26 mouse cellular contexts compared by ENCODE assay signal in genomic region chr17:71055203-71055894, GRCm38 (mm10). TPM values are rescaled to one million over a fixed set of nuclear protein-coding genes. Genes with fewer than 3 reads are reported as not detected.
A peak's percentile ranks its signal among the peaks of the same experiment; 100 is the strongest.
DNase-seq lines count a peak whose midpoint lies in the region; ATAC-seq and TF ChIP-seq lines count a peak whose summit lies in the region.
"Had no signal": no experiment of that assay in that cellular context is flagged by ENCODE, and none has a peak within 500 bp of the region (broad histone marks: within the 10 kb centered on the region; RNA-seq: fewer than 3 reads in every experiment).

No protein-coding gene starts in this region.

- no peak for TF ChIP-seq CTCF in hindbrain, postnatal 0 days (IDR thresholded peaks at IDR 0.05; ENCODE audit: low read depth)

- no peak for ATAC-seq in hindbrain, postnatal 0 days
- no peak for ATAC-seq in hindbrain, embryonic 13.5 days (ENCODE audit: low FRiP score)
- ATAC-seq: forebrain, postnatal 0 days; intestine, postnatal 0 days; midbrain, embryonic 15.5 days; Patski had no signal

- H3K9ac ChIP-seq in hindbrain, postnatal 0 days (replicated peaks; ENCODE audit: low read length) = no peak overlapping the region
- H3K9ac ChIP-seq in hindbrain, embryonic 13.5 days = no peak overlapping the region
- H3K9ac ChIP-seq: embryonic facial prominence, embryonic 13.5 days; forebrain, embryonic 12.5 days; forebrain, postnatal 0 days; heart, embryonic 13.5 days; liver, embryonic 15.5 days; midbrain, embryonic 15.5 days; stomach, embryonic 15.5 days had no signal

- H3K36me3 ChIP-seq in hindbrain, postnatal 0 days (ENCODE audit: insufficient read depth, low read length) = no peaks in the 10 kb centered on the region
- H3K36me3 ChIP-seq in hindbrain, embryonic 13.5 days = no peaks in the 10 kb centered on the region
- H3K36me3 ChIP-seq in forebrain, embryonic 10.5 days (replicated peaks) = no peaks in the 10 kb centered on the region
- H3K36me3 ChIP-seq: embryonic facial prominence, embryonic 13.5 days; forebrain, embryonic 12.5 days; liver, embryonic 15.5 days; midbrain, embryonic 15.5 days; stomach, embryonic 15.5 days had no signal

- H3K4me3 ChIP-seq in hindbrain, postnatal 0 days (ENCODE audit: low read length) = no peak overlapping the region
- H3K4me3 ChIP-seq in hindbrain, embryonic 13.5 days = no peak overlapping the region
- H3K4me3 ChIP-seq in forebrain, embryonic 10.5 days = no peak overlapping the region
- H3K4me3 ChIP-seq: embryonic facial prominence, embryonic 13.5 days; erythroblast, embryonic 14.5 days; forebrain, embryonic 12.5 days; heart, embryonic 13.5 days; liver, embryonic 15.5 days; midbrain, embryonic 15.5 days; stomach, embryonic 15.5 days had no signal

- peak; percentile 24 for DNase-seq in cerebellum, adult 9-10 months
- no peak for DNase-seq in cerebellum, adult 11 months
- DNase-seq in hindbrain, postnatal 0 days (ENCODE audit: low spot score) = peak; percentile 55
- peak; percentile 21 for DNase-seq in lung, postnatal 25 days (ENCODE audit: low spot score)
- no peak for DNase-seq in lung, postnatal 4 days
- DNase-seq in lung, postnatal 36 days = peak; percentile 61
- no peak for DNase-seq in forebrain, embryonic 10.5 days (ENCODE audit: extremely low spot score, low spot score)
- DNase-seq: adrenal gland, postnatal 10 days; embryo, embryonic 11 days; forebrain, postnatal 0 days; heart, postnatal 14 days; kidney, adult 9 months; kidney, postnatal 25 days; liver; right cerebral cortex, postnatal 25 days; thymus, postnatal 14 days had no signal

- no peaks in the 10 kb centered on the region for H3K27me3 ChIP-seq in hindbrain, postnatal 0 days (ENCODE audit: insufficient read depth, low read length)
- no peaks in the 10 kb centered on the region for H3K27me3 ChIP-seq in hindbrain, embryonic 13.5 days
- no peaks in the 10 kb centered on the region for H3K27me3 ChIP-seq in forebrain, embryonic 10.5 days (ENCODE audit: poor library complexity, severe bottlenecking)
- H3K27me3 ChIP-seq: embryonic facial prominence, embryonic 13.5 days; forebrain, embryonic 12.5 days; heart, embryonic 13.5 days; liver, embryonic 15.5 days; midbrain, embryonic 15.5 days; Patski; stomach, embryonic 15.5 days had no signal

- H3K9me3 ChIP-seq in hindbrain, postnatal 0 days (ENCODE audit: low read length) = no peaks in the 10 kb centered on the region
- no peaks in the 10 kb centered on the region for H3K9me3 ChIP-seq in hindbrain, embryonic 13.5 days
- no peaks in the 10 kb centered on the region for H3K9me3 ChIP-seq in forebrain, embryonic 10.5 days
- H3K9me3 ChIP-seq: embryonic facial prominence, embryonic 13.5 days; forebrain, embryonic 12.5 days; heart, embryonic 13.5 days; liver, embryonic 15.5 days; midbrain, embryonic 15.5 days; stomach, embryonic 15.5 days had no signal

- WGBS in hindbrain, postnatal 0 days = 75% methylated on average over 8 of the region's 8 CpGs
- WGBS in hindbrain, embryonic 13.5 days = 89% methylated on average over 8 of the region's 8 CpGs
- WGBS in forebrain, embryonic 10.5 days = 84% methylated on average over 8 of the region's 8 CpGs

- H3K4me1 ChIP-seq in hindbrain, postnatal 0 days (ENCODE audit: insufficient read depth, low read length) = no peaks in the 10 kb centered on the region
- peaks cover 5% of the 10 kb centered on the region; the same call in 1 of the 2 replicates for H3K4me1 ChIP-seq in hindbrain, embryonic 13.5 days (replicated peaks)
- H3K4me1 ChIP-seq in forebrain, embryonic 10.5 days = no peaks in the 10 kb centered on the region
- H3K4me1 ChIP-seq: forebrain, embryonic 12.5 days; heart, embryonic 13.5 days; liver, embryonic 15.5 days; midbrain, embryonic 15.5 days; stomach, embryonic 15.5 days had no signal

- H3K27ac ChIP-seq in hindbrain, postnatal 0 days = no peak overlapping the region
- no peak overlapping the region for H3K27ac ChIP-seq in hindbrain, embryonic 13.5 days
- no peak overlapping the region for H3K27ac ChIP-seq in forebrain, embryonic 10.5 days
- H3K27ac ChIP-seq: embryonic facial prominence, embryonic 13.5 days; forebrain, embryonic 12.5 days; heart, embryonic 13.5 days; liver, embryonic 15.5 days; midbrain, embryonic 15.5 days; stomach, embryonic 15.5 days had no signal

- no peak overlapping the region for H3K4me2 ChIP-seq in hindbrain, postnatal 0 days (ENCODE audit: low read depth, low read length)
- H3K4me2 ChIP-seq in hindbrain, embryonic 13.5 days = no peak overlapping the region
- H3K4me2 ChIP-seq: embryonic facial prominence, embryonic 13.5 days; forebrain, embryonic 12.5 days; heart, embryonic 13.5 days; liver, embryonic 15.5 days; midbrain, embryonic 15.5 days; stomach, embryonic 15.5 days had no signal

RNA-seq across cellular contexts. Expression of gene Myl12a, which starts 52.7 kb away (rescaled TPM):
- total RNA-seq in hindbrain, postnatal 0 days (2014; rRNA removed) = 30.9 and 36.5 TPM in 2 replicates
- 101 and 107 TPM in 2 replicates for polyA plus RNA-seq in hindbrain, postnatal 0 days (2015; fragmentation: Nextera tagmentation; extraction: Ambion mirVana)
- 153 and 157 TPM in 2 replicates for polyA plus RNA-seq in hindbrain, embryonic 13.5 days (2015; fragmentation: Nextera tagmentation; extraction: Ambion mirVana)
- 408 and 417 TPM in 2 replicates for polyA plus RNA-seq in forebrain, embryonic 10.5 days (2016; fragmentation: Nextera tagmentation; extraction: Ambion mirVana)

RNA-seq across cellular contexts. Expression of gene Myom1, which starts 52.9 kb away (rescaled TPM):
- total RNA-seq in hindbrain, postnatal 0 days (2014; rRNA removed) = 1.7 and 3.7 TPM in 2 replicates
- 0.82 and 0.90 TPM in 2 replicates for polyA plus RNA-seq in hindbrain, postnatal 0 days (2015; fragmentation: Nextera tagmentation; extraction: Ambion mirVana)
- polyA plus RNA-seq in hindbrain, embryonic 13.5 days (2015; fragmentation: Nextera tagmentation; extraction: Ambion mirVana) = 1.2 and 1.6 TPM in 2 replicates
- 1.6 and 2.2 TPM in 2 replicates for polyA plus RNA-seq in forebrain, embryonic 10.5 days (2016; fragmentation: Nextera tagmentation; extraction: Ambion mirVana)
- polyA plus RNA-seq: erythroblast, embryonic 14.5 days had no signal

Comparison
In these comparisons a context has a peak if more than half of its experiments do, and no peak if none do; other contexts are left out.
1. DNase-seq: peak in cerebellum, adult 9-10 months (single experiment), hindbrain, postnatal 0 days (single experiment), lung, postnatal 25 days (single experiment) and lung, postnatal 36 days (single experiment); none in cerebellum, adult 11 months (single experiment), lung, postnatal 4 days (0 of 2) and forebrain, embryonic 10.5 days (single experiment).